Mouse (Mus musculus) cerebellum, postnatal 36 days (tissue): ENCODE data around the gene Pgpep1l.
"Not testable (repeated sequence)": the region's sequence is repeated elsewhere in the genome, so short reads cannot be mapped to it uniquely, and the experiment has no call there.

Experiments
- DNase-seq, 2 experiments: peaks; one replicate each; pipeline ENCODE4 v3.0.0; 2021 to 2022; ENCODE audit warnings: mixed read lengths in 2 of 2

Gene Pgpep1l

GRCm38 (mm10) chr7:68264028-68264453 is at the start of gene Pgpep1l:
Gene Pgpep1l, minus strand, starts transcription at chr7:68264233.
- peak; percentile 5 to 25 for DNase-seq

GRCm38 (mm10) chr7:68313038-68313782 is 49.2 kb upstream of the Pgpep1l start:
- DNase-seq: no peak

- DNase-seq: peak; percentile 30 to 34
Measured at GRCm38 (mm10) chr7:68312395-68312794, 48.4 kb upstream of the Pgpep1l start.

GRCm38 (mm10) chr7:68311469-68311868 is 47.4 kb upstream of the Pgpep1l start:
- DNase-seq: no peak

GRCm38 (mm10) chr7:68306756-68307155 is 42.7 kb upstream of the Pgpep1l start:
- no peak for DNase-seq

GRCm38 (mm10) chr7:68305781-68306575 is 41.9 kb upstream of the Pgpep1l start:
- no peak for DNase-seq

- no peak for DNase-seq
Measured at GRCm38 (mm10) chr7:68303685-68304084, 39.7 kb upstream of the Pgpep1l start.

GRCm38 (mm10) chr7:68302586-68303433 is 38.8 kb upstream of the Pgpep1l start:
- peak; percentile 55 to 67 for DNase-seq

GRCm38 (mm10) chr7:68301160-68301559 is 37.1 kb upstream of the Pgpep1l start:
- DNase-seq: no peak

GRCm38 (mm10) chr7:68298381-68299076 is 34.5 kb upstream of the Pgpep1l start:
- DNase-seq: no peak

- DNase-seq: no peak
Measured at GRCm38 (mm10) chr7:68296487-68296886, 32.5 kb upstream of the Pgpep1l start.

- no peak for DNase-seq
Measured at GRCm38 (mm10) chr7:68293997-68294789, 30.2 kb upstream of the Pgpep1l start.

- no peak for DNase-seq
Measured at GRCm38 (mm10) chr7:68291603-68292002, 27.6 kb upstream of the Pgpep1l start.

GRCm38 (mm10) chr7:68289081-68289480 is 25.0 kb upstream of the Pgpep1l start:
- no peak for DNase-seq

GRCm38 (mm10) chr7:68288000-68288399 is 24.0 kb upstream of the Pgpep1l start:
- not testable (repeated sequence) for DNase-seq

- DNase-seq: no peak
Measured at GRCm38 (mm10) chr7:68287582-68287981, 23.5 kb upstream of the Pgpep1l start.

- DNase-seq: no peak
Measured at GRCm38 (mm10) chr7:68286526-68287481, 22.8 kb upstream of the Pgpep1l start.

- no peak for DNase-seq
Measured at GRCm38 (mm10) chr7:68285851-68286298, 21.8 kb upstream of the Pgpep1l start.

GRCm38 (mm10) chr7:68283776-68284175 is 19.7 kb upstream of the Pgpep1l start:
- no peak for DNase-seq

- DNase-seq: not testable (repeated sequence)
Measured at GRCm38 (mm10) chr7:68283133-68283520, 19.1 kb upstream of the Pgpep1l start.
